Comparison of ENCODE assay signal across 8 mouse cellular contexts in genomic region chr7:3665215-3666114, GRCm38 (mm10). TPM values are rescaled to one million over a fixed set of nuclear protein-coding genes. Genes with fewer than 3 reads are reported as not detected.
DNase-seq lines count a peak whose midpoint lies in the region; ATAC-seq lines count a peak whose summit lies in the region.

TSS of gene Leng1 (minus strand) at chr7:3665840.

- H3K4me1 ChIP-seq in hindbrain, embryonic 11.5 days (replicated peaks; ENCODE audit: control insufficient read depth, insufficient read depth, low read length): no peaks in the 10 kb centered on the region

- peak within 1 kb of the TSS; percentile 47; the same call in 1 of the 2 replicates for H3K27ac ChIP-seq in hindbrain, embryonic 11.5 days (ENCODE audit: low read depth, low read length)

- no peaks in the 10 kb centered on the region for H3K9me3 ChIP-seq in hindbrain, embryonic 11.5 days (ENCODE audit: control insufficient read depth, low read length)

- ATAC-seq in hindbrain, embryonic 11.5 days (ENCODE audit: low FRiP score): peak; percentile 99

- H3K9ac ChIP-seq in hindbrain, embryonic 11.5 days (ENCODE audit: low read depth, low read length): peak within 1 kb of the TSS; percentile 66

- H3K27me3 ChIP-seq in hindbrain, embryonic 11.5 days (ENCODE audit: control insufficient read depth, insufficient read depth, low read length): no peaks in the 10 kb centered on the region

- DNase-seq in Muller cell, postnatal 12 days (ENCODE audit: inconsistent ontology term): peak; percentile 98
- DNase-seq in cerebellum, adult 9-11 months: peak; percentile 98
- peak; percentile 97 to 98 for DNase-seq in frontal cortex, adult 2 months (ENCODE audit: extremely low spot score in 1 of 2, low spot score in 1 of 2)
- peak; percentile 90 for DNase-seq in hindbrain, embryonic 11.5 days (ENCODE audit: low spot score)
- peak; percentile 93 to 95 for DNase-seq in layer of hippocampus, postnatal 10 days (ENCODE audit: low spot score in 2 of 2)
- peak; percentile 99 for DNase-seq in lung, postnatal 10 days
- peak; percentile 92 for DNase-seq in ovary, postnatal 36 days (ENCODE audit: low spot score)
- peak; percentile 92 for DNase-seq in thymus, postnatal 25 days

- H3K4me3 ChIP-seq in hindbrain, embryonic 11.5 days (ENCODE audit: low read depth, low read length): peak within 1 kb of the TSS; percentile 61

- WGBS in hindbrain, embryonic 11.5 days: 4% methylated on average over 45 of the region's 45 CpGs

- peaks cover 5% of the 10 kb centered on the region for H3K36me3 ChIP-seq in hindbrain, embryonic 11.5 days (ENCODE audit: control insufficient read depth, insufficient read depth, low read length)

- peak within 1 kb of the TSS; percentile 42 for H3K4me2 ChIP-seq in hindbrain, embryonic 11.5 days (replicated peaks; ENCODE audit: low read depth, low read length)

RNA-seq across cellular contexts. Expression of gene Leng1, which starts in this region (rescaled TPM):
- polyA plus RNA-seq in frontal cortex, adult 2 months (2012; rRNA removed): 8.0 and 9.2 TPM in 2 replicates
- polyA plus RNA-seq in hindbrain, embryonic 11.5 days (2014; fragmentation: Nextera tagmentation; extraction: Ambion mirVana): 16.4 and 20.9 TPM in 2 replicates
- 1 to 10 TPM; 6.1 to 7.3 TPM for total RNA-seq in layer of hippocampus, postnatal 10 days (2021)

Comparison
In these comparisons a context has a peak if more than half of its experiments do, and no peak if none do; other contexts are left out.
1. Peak in every context shown above with its lines: DNase-seq, ATAC-seq, H3K4me3 ChIP-seq and H3K27ac ChIP-seq.